8 mouse cellular contexts compared by ENCODE assay signal in the genomic region with DNA sequence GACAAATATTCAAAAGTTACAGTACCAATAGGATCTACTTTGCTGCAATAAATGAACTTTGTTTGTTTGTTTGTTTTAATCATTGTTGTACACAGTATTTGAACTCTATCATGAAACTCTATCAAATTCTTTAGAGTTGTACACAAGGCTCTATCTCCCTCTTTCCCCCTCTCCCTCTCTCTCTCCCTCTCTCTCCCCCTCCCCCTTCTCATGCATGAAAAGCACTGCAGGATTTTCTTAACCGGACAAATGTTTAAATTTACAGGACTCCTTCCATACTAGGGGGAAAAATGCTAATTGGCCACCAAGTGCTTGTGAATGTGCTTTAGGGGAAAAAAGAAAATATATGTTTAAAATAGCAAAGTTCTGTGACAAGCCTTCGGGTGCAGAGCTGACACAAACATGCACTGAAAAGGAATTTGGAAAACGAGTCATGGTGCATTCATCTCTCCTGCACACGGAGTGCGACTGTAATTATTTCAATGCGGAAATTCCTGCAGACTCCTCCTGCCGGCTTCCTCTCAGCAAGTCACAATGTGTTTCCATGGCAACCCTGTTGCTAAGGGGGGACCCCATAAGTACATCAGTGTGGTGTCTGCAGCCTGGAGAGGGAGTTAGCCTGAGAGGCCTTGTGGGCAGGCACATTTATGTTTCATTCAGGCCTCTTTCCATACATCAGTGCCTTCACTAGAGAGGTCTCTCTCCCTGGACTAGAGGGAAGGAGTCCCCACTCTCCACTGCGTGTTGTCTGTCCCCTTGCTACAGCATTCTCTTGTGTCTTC. TPM values are rescaled to one million over a fixed set of nuclear protein-coding genes. Genes with fewer than 3 reads are reported as not detected.
DNase-seq lines count a peak whose midpoint lies in the region; ATAC-seq lines count a peak whose summit lies in the region.

No protein-coding gene starts in this region.

- H3K36me3 ChIP-seq in lung, embryonic 16.5 days (ENCODE audit: control insufficient read depth, insufficient read depth, low read length), result no peaks in the 10 kb centered on the region
- no peaks in the 10 kb centered on the region for H3K36me3 ChIP-seq in liver, embryonic 12.5 days

- H3K27me3 ChIP-seq in lung, embryonic 16.5 days (ENCODE audit: control insufficient read depth, insufficient read depth, low read depth, low read length), result no peaks in the 10 kb centered on the region
- H3K27me3 ChIP-seq in liver, embryonic 12.5 days (replicated peaks), result peaks cover 30% of the 10 kb centered on the region

- DNase-seq in lung, postnatal 36 days, result no peak
- peak; percentile 62 to 77 for DNase-seq in frontal cortex, postnatal 10 days (ENCODE audit: low spot score in 2 of 2)
- peak; percentile 93 for DNase-seq in mesoderm, embryonic 11.5 days (ENCODE audit: low read depth, low spot score)
- DNase-seq in right cerebral cortex, postnatal 4 days, result peak; percentile 60
- DNase-seq in cerebellum, postnatal 25 days, result no peak
- no peak for DNase-seq in heart, postnatal 36 days

- ATAC-seq in lung, embryonic 16.5 days (ENCODE audit: low read depth), result peak; percentile 67
- ATAC-seq in liver, embryonic 12.5 days, result no peak

- H3K4me2 ChIP-seq in lung, embryonic 16.5 days (ENCODE audit: low read depth, low read length), result no peak overlapping the region
- H3K4me2 ChIP-seq in liver, embryonic 12.5 days, result no peak overlapping the region

- no peak overlapping the region for H3K4me3 ChIP-seq in lung, embryonic 16.5 days (ENCODE audit: low read length)
- no peak overlapping the region for H3K4me3 ChIP-seq in liver, embryonic 12.5 days

- intact Hi-C loops in heart, postnatal 36 days (cut with DNase I), result no loop called here

- no peak overlapping the region for H3K9ac ChIP-seq in lung, embryonic 16.5 days (ENCODE audit: low read length)
- H3K9ac ChIP-seq in liver, embryonic 12.5 days, result no peak overlapping the region

- 8% methylated on average over 8 of the region's 8 CpGs for WGBS in lung, embryonic 16.5 days
- 36% methylated on average over 8 of the region's 8 CpGs for WGBS in liver, embryonic 12.5 days (ENCODE audit: insufficient replicate concordance)

- H3K27ac ChIP-seq in lung, embryonic 16.5 days (ENCODE audit: low read length), result no peak overlapping the region
- no peak overlapping the region for H3K27ac ChIP-seq in liver, embryonic 12.5 days

- H3K4me1 ChIP-seq in lung, embryonic 16.5 days (replicated peaks; ENCODE audit: control insufficient read depth, insufficient read depth, low read length), result peaks cover 4% of the 10 kb centered on the region; the same call in 1 of the 2 replicates
- H3K4me1 ChIP-seq in liver, embryonic 12.5 days, result no peaks in the 10 kb centered on the region

- H3K9me3 ChIP-seq in lung, embryonic 16.5 days (ENCODE audit: control insufficient read depth, low read length), result no peaks in the 10 kb centered on the region
- H3K9me3 ChIP-seq in liver, embryonic 12.5 days (replicated peaks), result no peaks in the 10 kb centered on the region

RNA-seq across cellular contexts. Expression of a gene that starts 11.2 kb away (rescaled TPM):
- not detected in 2 replicates for polyA plus RNA-seq in lung, embryonic 16.5 days (2015; fragmentation: Nextera tagmentation; extraction: Ambion mirVana)
- not detected in 2 replicates for polyA plus RNA-seq in liver, embryonic 12.5 days (2016; fragmentation: Nextera tagmentation; extraction: Ambion mirVana)
- total RNA-seq in heart, postnatal 36 days (2021), result 1 to 10 TPM; 1.4 to 2.2 TPM

Comparison
In these comparisons a context has a peak if more than half of its experiments do, and no peak if none do; other contexts are left out.
1. DNase-seq: peak in frontal cortex, postnatal 10 days (2 of 2), mesoderm, embryonic 11.5 days (single experiment) and right cerebral cortex, postnatal 4 days (single experiment); none in lung, postnatal 36 days (single experiment), cerebellum, postnatal 25 days (0 of 2) and heart, postnatal 36 days (0 of 2).